Mouse (Mus musculus) liver, adult 2 months (tissue): ENCODE data around the gene Ntn5.
A peak's percentile ranks its signal among the peaks of the same experiment; 100 is the strongest.

Experiments
- CTCF ChIP-seq: fragments of 200-500 bp; IDR thresholded peaks from 2 replicates; pipeline ENCODE4 v1.5.1; 2011; ENCODE audit warnings: low read depth, low read length, control low read depth
- POLR2A ChIP-seq: fragments of 200-500 bp; IDR thresholded peaks from 2 replicates; pipeline ENCODE4 v1.6.1; 2011; ENCODE audit warnings: low read length, control low read depth; ENCODE audit not compliant: insufficient read depth; ENCODE audit errors: extremely low read depth

DNA sequence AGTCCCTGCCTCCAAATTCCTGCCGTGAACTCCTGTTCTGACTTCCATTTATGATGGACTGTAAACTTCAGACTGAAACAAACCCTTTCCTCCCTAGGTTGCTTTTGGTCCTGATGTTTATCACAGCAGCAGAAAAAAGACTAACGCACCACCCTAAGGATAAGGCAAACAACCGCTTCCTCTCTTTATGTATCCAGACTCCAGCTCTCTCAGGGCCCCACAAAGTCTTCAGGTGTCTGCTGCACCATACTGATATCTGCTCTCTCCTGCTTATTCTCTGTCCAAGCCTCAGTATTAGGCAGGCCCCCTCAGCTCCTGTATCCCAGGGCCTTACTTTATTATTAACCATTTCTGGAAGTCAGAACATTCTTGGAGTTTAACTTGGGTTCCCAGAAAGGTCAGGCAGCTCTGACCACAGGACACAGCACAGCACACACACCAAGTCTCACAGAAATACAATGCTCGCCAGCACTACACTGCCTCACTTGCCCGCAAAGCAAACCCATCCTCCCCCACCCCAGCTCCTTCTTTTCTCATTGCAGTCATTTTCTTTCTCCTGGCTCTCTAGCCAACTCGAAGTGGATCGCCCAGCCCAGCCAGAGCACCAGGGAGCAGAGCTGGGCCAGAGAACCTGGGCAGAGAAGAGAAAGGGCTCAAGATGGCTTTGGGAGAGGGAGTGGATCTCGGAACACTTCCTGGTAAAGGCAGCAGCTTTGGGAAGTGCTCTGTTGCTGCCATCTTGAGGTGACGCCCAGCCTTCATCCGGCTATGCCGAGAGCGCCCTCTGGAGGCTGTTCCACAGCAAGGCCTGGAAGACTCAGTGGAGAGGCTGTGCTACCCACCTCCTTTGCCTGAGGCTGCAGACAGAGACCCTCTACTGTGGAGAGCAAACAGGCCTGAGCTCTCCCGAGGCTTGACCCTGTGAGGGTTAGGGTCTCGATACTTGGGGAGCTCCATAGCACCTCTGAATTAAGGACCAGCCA is 1.4 kb upstream of the Ntn5 start:
- TF ChIP-seq CTCF (peak; percentile 99), POLR2A (no peak)
